Mouse (Mus musculus) heart, adult 10 weeks (tissue): Measurements from ENCODE around the gene Asap3. TPM values are rescaled to one million over a fixed set of nuclear protein-coding genes. Genes with fewer than 3 reads are reported as not detected.

Experiments
- polyA plus RNA-seq: library from polyadenylated mRNA; stranded (reverse); fragments of 350-450 nt; fragmentation: Illumina TruSeq; extraction: RNeasy Lipid Tissue Mini Kit (QIAGEN cat#74804); gene quantifications from one replicate; pipeline ENCODE4 v1.2.3, GENCODE M21; 2014; ENCODE audit warnings: low read depth, low replicate concordance

Gene Asap3
- 7.4 TPM for polyA plus RNA-seq

DNA sequence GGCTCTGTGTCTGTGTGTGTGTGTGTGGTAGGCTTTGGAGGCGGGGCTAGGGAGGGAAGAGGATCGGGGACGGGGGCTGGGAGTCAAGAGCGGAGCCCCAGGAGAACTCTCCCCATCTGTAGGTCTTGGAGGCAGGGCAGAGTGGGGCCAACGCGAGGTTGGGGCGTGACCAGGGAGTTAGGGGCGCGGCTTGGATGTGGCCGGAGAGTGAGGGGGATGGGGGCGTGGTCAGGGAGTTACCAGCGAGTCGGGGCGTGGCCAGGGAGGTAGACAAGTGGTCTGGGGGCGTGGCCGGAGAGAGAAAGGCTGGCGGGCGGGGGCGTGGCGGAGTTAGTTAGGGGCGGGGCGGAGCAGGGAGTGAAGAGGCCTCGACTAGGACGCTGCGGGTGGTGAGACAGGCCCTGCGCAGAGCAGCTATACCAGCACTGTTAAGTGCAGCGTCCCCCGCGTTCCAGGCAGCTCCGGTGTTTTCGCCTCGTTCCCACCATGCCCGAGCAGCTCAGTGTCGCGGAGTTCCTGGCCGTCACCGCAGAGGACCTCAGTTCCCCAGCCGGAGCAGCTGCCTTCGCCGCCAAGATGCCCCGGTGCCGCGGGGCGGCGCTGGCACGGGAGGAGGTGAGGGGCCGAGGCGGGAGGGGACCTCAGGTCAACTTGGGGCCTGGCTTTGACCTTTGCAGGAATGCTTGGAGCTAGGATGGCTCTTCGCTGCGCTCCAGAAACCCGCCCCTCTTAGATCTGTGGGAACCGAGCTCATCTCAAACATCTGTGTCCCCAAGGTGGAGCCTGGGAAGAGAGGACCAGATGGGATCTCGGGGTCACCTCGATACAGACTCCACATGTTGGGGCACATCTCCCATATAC is at the start of gene Asap3:
Gene Asap3, plus strand, starts transcription at position 333 of the 861 bp plus-strand sequence.

DNA sequence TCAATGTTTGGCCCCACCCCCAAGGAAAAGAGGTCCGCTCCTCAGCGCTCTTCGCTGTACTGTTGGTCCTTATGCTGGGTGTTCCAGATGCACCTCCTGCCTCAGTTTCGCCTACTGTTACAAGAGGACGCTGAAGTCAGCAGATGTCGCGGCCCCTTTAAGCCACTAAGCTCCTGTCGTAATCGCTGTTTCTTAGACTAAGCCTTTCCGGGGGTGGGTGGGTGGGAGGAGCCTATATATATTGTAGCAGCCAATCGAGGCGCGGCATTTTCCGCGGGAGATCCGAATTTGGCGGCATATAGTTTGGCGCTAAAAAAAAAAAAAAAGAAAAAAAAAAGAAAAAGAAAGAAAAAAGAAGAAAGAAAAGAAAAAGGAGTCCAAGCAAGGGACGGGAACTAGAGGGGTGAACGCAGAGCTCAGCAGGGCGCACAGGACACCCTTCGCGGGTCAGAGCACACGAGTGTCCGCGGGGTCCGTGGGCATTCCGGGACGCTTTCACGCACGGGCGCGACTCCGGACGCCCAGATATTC is 34.1 kb upstream of the Asap3 start, which contains the start of gene E2f2:
Gene E2f2, plus strand, starts transcription at position 384 of the 531 bp plus-strand sequence.

DNA sequence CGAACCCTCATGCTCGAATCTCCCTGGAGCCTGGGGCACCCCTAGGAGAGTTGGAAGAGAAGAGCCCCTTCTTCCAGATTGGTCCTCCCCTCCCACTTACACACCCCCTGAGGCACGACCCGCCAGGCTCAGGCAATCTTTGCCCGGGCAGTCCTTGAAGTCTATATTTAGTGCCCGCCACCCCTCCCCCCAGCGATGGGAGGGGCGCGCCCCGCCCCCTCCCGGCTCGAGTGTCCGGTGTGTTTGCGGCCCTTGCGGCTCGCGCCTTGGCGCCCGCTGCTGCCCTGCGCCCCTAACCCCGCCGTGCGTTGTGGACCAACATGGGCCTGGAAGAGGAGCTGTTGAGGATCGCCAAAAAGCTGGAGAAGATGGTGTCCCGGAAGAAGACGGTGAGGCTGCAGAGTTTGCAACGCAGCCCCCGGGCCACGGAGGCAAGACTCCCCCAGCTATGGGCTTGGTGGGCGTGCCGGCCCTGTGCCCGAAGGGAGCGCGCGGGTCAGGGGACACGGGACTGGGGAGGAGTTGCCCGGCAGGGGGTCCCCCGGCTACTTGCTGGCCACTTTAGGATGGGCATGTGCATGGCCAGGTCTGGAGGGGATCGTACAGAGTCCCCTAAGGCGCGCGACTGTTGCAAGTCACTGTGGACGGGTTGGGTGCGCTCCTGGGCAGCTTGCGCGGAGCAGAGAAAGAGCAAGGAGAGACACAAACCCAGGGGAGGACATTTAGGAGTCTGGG is 41.7 kb downstream of the Asap3 start, which contains the start of gene Tcea3:
Gene Tcea3, plus strand, starts transcription at position 1 of the 735 bp plus-strand sequence.

GRCm38 (mm10) chr4:136284455-136284854 is 78.3 kb downstream of the Asap3 start, which contains the start of gene Zfp46:
Zfp46 (plus strand) TSS chr4:136284683.

Other genes starting within 250 kb of the Asap3 start
- 3.1 TPM for gene Gale, start 242.6 kb upstream of the Asap3 start, polyA plus RNA-seq
- gene Lypla2, start 233.7 kb upstream of the Asap3 start, polyA plus RNA-seq: 44.9 TPM
- 22.3 TPM for gene Pithd1, start 219.1 kb upstream of the Asap3 start, polyA plus RNA-seq
- 23.9 TPM for gene Eloa, start 184.6 kb upstream of the Asap3 start, polyA plus RNA-seq
- 578 TPM for gene Rpl11, start 152.9 kb upstream of the Asap3 start, polyA plus RNA-seq
- 91.9 TPM for gene Id3, start 62.9 kb upstream of the Asap3 start, polyA plus RNA-seq
- not detected for gene E2f2, start 34.0 kb upstream of the Asap3 start, polyA plus RNA-seq
- 166 TPM for gene Tcea3, start 41.4 kb downstream of the Asap3 start, polyA plus RNA-seq
- 33.7 TPM for gene Zfp46, start 78.3 kb downstream of the Asap3 start, polyA plus RNA-seq
- gene Hnrnpr, start 104.6 kb downstream of the Asap3 start, polyA plus RNA-seq: 44.1 TPM
- gene Htr1d, start 217.2 kb downstream of the Asap3 start, polyA plus RNA-seq: not detected